Comparison of ENCODE assay signal across 31 mouse cellular contexts in genomic region chr17:91691063-91691462, GRCm38 (mm10).
"Had no signal": no experiment of that assay in that cellular context is flagged by ENCODE, and none has a peak within 500 bp of the region (broad histone marks: within the 10 kb centered on the region; RNA-seq: fewer than 3 reads in every experiment).

No protein-coding gene starts in this region.

- H3K9me3 ChIP-seq: limb, embryonic 10.5 days; limb, embryonic 12.5 days; limb, embryonic 13.5 days; limb, embryonic 15.5 days; liver, embryonic 12.5 days; liver, embryonic 13.5 days; liver, embryonic 15.5 days; lung, embryonic 15.5 days; megakaryocyte, embryonic 14.5 days; midbrain, embryonic 10.5 days; midbrain, embryonic 12.5 days; midbrain, embryonic 13.5 days; midbrain, embryonic 15.5 days; neural tube, embryonic 12.5 days had no signal

- ATAC-seq: liver, embryonic 12.5 days; liver, postnatal 0 days; lung, postnatal 0 days; midbrain, embryonic 13.5 days; midbrain, embryonic 15.5 days; midbrain, embryonic 16.5 days had no signal

- DNase-seq: liver; liver, embryonic 13.5 days; liver, postnatal 0 days; lung, adult 18-20 months; lung, adult 2 months; lung, embryonic 14.5 days; lung, postnatal 10 days; lung, postnatal 14 days; lung, postnatal 36 days; lung, postnatal 4 days; midbrain, embryonic 14.5 days had no signal

- H3K27me3 ChIP-seq: limb, embryonic 12.5 days; limb, embryonic 13.5 days; limb, embryonic 15.5 days; liver, embryonic 12.5 days; liver, embryonic 13.5 days; liver, embryonic 15.5 days; lung, embryonic 15.5 days; megakaryocyte, embryonic 14.5 days; midbrain, embryonic 12.5 days; midbrain, embryonic 13.5 days; midbrain, embryonic 15.5 days; neural tube, embryonic 12.5 days had no signal

- H3K27ac ChIP-seq: limb, embryonic 10.5 days; limb, embryonic 12.5 days; limb, embryonic 13.5 days; limb, embryonic 15.5 days; liver, embryonic 12.5 days; liver, embryonic 13.5 days; liver, embryonic 14.5 days; liver, embryonic 15.5 days; lung, embryonic 15.5 days; macrophage; midbrain, embryonic 10.5 days; midbrain, embryonic 12.5 days; midbrain, embryonic 13.5 days; midbrain, embryonic 15.5 days; neural tube, embryonic 12.5 days had no signal

- H3K4me2 ChIP-seq: limb, embryonic 12.5 days; limb, embryonic 13.5 days; limb, embryonic 15.5 days; liver, embryonic 11.5 days; liver, embryonic 12.5 days; liver, embryonic 13.5 days; liver, embryonic 15.5 days; lung, embryonic 14.5 days; lung, embryonic 15.5 days; midbrain, embryonic 11.5 days; midbrain, embryonic 12.5 days; midbrain, embryonic 13.5 days; midbrain, embryonic 15.5 days; neural tube, embryonic 12.5 days had no signal

- H3K4me1 ChIP-seq: limb, embryonic 10.5 days; limb, embryonic 12.5 days; limb, embryonic 13.5 days; limb, embryonic 15.5 days; liver, embryonic 12.5 days; liver, embryonic 13.5 days; liver, embryonic 15.5 days; lung, embryonic 15.5 days; megakaryocyte, embryonic 14.5 days; midbrain, embryonic 10.5 days; midbrain, embryonic 12.5 days; midbrain, embryonic 13.5 days; midbrain, embryonic 15.5 days; neural tube, embryonic 12.5 days had no signal

- H3K4me3 ChIP-seq: limb, embryonic 10.5 days; limb, embryonic 12.5 days; limb, embryonic 13.5 days; limb, embryonic 15.5 days; liver, embryonic 12.5 days; liver, embryonic 13.5 days; liver, embryonic 15.5 days; lung, embryonic 15.5 days; megakaryocyte, embryonic 14.5 days; midbrain, embryonic 10.5 days; midbrain, embryonic 12.5 days; midbrain, embryonic 13.5 days; midbrain, embryonic 15.5 days; myocyte; neural tube, embryonic 12.5 days had no signal

- H3K9ac ChIP-seq: limb, embryonic 12.5 days; limb, embryonic 13.5 days; limb, embryonic 15.5 days; liver, embryonic 12.5 days; liver, embryonic 13.5 days; liver, embryonic 14.5 days; liver, embryonic 15.5 days; liver, postnatal 0 days; lung, embryonic 14.5 days; lung, embryonic 15.5 days; midbrain, embryonic 12.5 days; midbrain, embryonic 13.5 days; midbrain, embryonic 15.5 days; neural tube, embryonic 12.5 days had no signal

- H3K36me3 ChIP-seq: limb, embryonic 10.5 days; limb, embryonic 12.5 days; limb, embryonic 13.5 days; limb, embryonic 15.5 days; liver, embryonic 12.5 days; liver, embryonic 13.5 days; liver, embryonic 15.5 days; lung, embryonic 15.5 days; midbrain, embryonic 10.5 days; midbrain, embryonic 12.5 days; midbrain, embryonic 13.5 days; midbrain, embryonic 15.5 days; neural tube, embryonic 12.5 days had no signal
